Mouse (Mus musculus): ENCODE measurements at regions not wholly inside any gene's neighbourhood (a gene's known extent, or its start where the extent isn't known, plus 50 kb on each side); places are given as distances from the start of the nearest gene placed in this dataset.

GRCm38 (mm10) chr2:166261799-166262198 is 106.3 kb upstream of the Sulf2 start:
- H3K4me1 ChIP-seq (ENCODE audit: control insufficient read depth, insufficient read depth, low read length) = no peaks in the 10 kb centered on the region
- 36% methylated on average over 7 of the region's 7 CpGs for WGBS
- DNase-seq = no peak
- no peak overlapping the region for H3K4me3 ChIP-seq (replicated peaks; ENCODE audit: insufficient read depth, low read depth, low read length)
- TF ChIP-seq POLR2A (IDR thresholded peaks at IDR 0.05; ENCODE audit: borderline replicate concordance, insufficient read depth, low read length) (no peak), CTCF (IDR thresholded peaks at IDR 0.05; ENCODE audit: borderline replicate concordance, insufficient read depth, low read depth, low read length) (no peak)
- no peak overlapping the region for H3K27ac ChIP-seq (ENCODE audit: insufficient read depth, low read length)
- H3K27me3 ChIP-seq (ENCODE audit: control insufficient read depth, insufficient read depth, low read length) = no peaks in the 10 kb centered on the region

- 55% methylated on average over 7 of the region's 7 CpGs for WGBS
- Histone ChIP-seq H3K27ac (ENCODE audit: insufficient read depth, low read length) (no peak overlapping the region), H3K4me3 (replicated peaks; ENCODE audit: insufficient read depth, low read depth, low read length) (no peak overlapping the region), H3K4me1 (ENCODE audit: control insufficient read depth, insufficient read depth, low read length) (no peaks in the 10 kb centered on the region), H3K27me3 (ENCODE audit: control insufficient read depth, insufficient read depth, low read length) (no peaks in the 10 kb centered on the region)
- DNase-seq = no peak
- no peak for TF ChIP-seq POLR2A (IDR thresholded peaks at IDR 0.05; ENCODE audit: borderline replicate concordance, insufficient read depth, low read length)
- TF ChIP-seq CTCF (IDR thresholded peaks at IDR 0.05; ENCODE audit: borderline replicate concordance, insufficient read depth, low read depth, low read length) = no peak
These were observed 105.6 kb upstream of the Sulf2 start for GRCm38 (mm10) chr2:166261065-166261464.

GRCm38 (mm10) chr2:166258771-166259180 is 103.3 kb upstream of the Sulf2 start:
- Histone ChIP-seq H3K27me3 (ENCODE audit: control insufficient read depth, insufficient read depth, low read length) (no peaks in the 10 kb centered on the region), H3K27ac (ENCODE audit: insufficient read depth, low read length) (no peak overlapping the region), H3K4me1 (ENCODE audit: control insufficient read depth, insufficient read depth, low read length) (no peaks in the 10 kb centered on the region), H3K4me3 (replicated peaks; ENCODE audit: insufficient read depth, low read depth, low read length) (no peak overlapping the region)
- no peak for DNase-seq
- WGBS = 16% methylated on average over 7 of the region's 7 CpGs
- TF ChIP-seq CTCF (IDR thresholded peaks at IDR 0.05; ENCODE audit: borderline replicate concordance, insufficient read depth, low read depth, low read length) = no peak
- no peak for TF ChIP-seq POLR2A (IDR thresholded peaks at IDR 0.05; ENCODE audit: borderline replicate concordance, insufficient read depth, low read length)

- no peak for TF ChIP-seq CTCF (IDR thresholded peaks at IDR 0.05; ENCODE audit: borderline replicate concordance, insufficient read depth, low read depth, low read length)
- no peak for TF ChIP-seq POLR2A (IDR thresholded peaks at IDR 0.05; ENCODE audit: borderline replicate concordance, insufficient read depth, low read length)
- WGBS = 78% methylated on average over 4 of the region's 4 CpGs
These were observed 102.2 kb upstream of the Sulf2 start for GRCm38 (mm10) chr2:166257666-166258065.

GRCm38 (mm10) chr2:166256193-166256592 is 100.7 kb upstream of the Sulf2 start:
- no peaks in the 10 kb centered on the region for H3K4me1 ChIP-seq (ENCODE audit: control insufficient read depth, insufficient read depth, low read length)

More at GRCm38 (mm10) chr2:166257666-166258065, 102.2 kb upstream of the Sulf2 start:
- no peaks in the 10 kb centered on the region for H3K27me3 ChIP-seq (ENCODE audit: control insufficient read depth, insufficient read depth, low read length)
- DNase-seq = no peak
- no peak overlapping the region for H3K27ac ChIP-seq (ENCODE audit: insufficient read depth, low read length)
- H3K4me3 ChIP-seq (replicated peaks; ENCODE audit: insufficient read depth, low read depth, low read length) = no peak overlapping the region
- no peaks in the 10 kb centered on the region for H3K4me1 ChIP-seq (ENCODE audit: control insufficient read depth, insufficient read depth, low read length)

GRCm38 (mm10) chr2:166254581-166254980 is 99.1 kb upstream of the Sulf2 start:
- Histone ChIP-seq H3K27ac (ENCODE audit: insufficient read depth, low read length) (no peak overlapping the region), H3K4me1 (ENCODE audit: control insufficient read depth, insufficient read depth, low read length) (no peaks in the 10 kb centered on the region), H3K27me3 (ENCODE audit: control insufficient read depth, insufficient read depth, low read length) (no peaks in the 10 kb centered on the region), H3K4me3 (replicated peaks; ENCODE audit: insufficient read depth, low read depth, low read length) (no peak overlapping the region)
- DNase-seq = no peak
- WGBS = 76% methylated on average over 6 of the region's 6 CpGs
- TF ChIP-seq POLR2A (IDR thresholded peaks at IDR 0.05; ENCODE audit: borderline replicate concordance, insufficient read depth, low read length) = no peak

More at GRCm38 (mm10) chr2:166256193-166256592, 100.7 kb upstream of the Sulf2 start:
- 69% methylated on average over 10 of the region's 10 CpGs for WGBS
- no peaks in the 10 kb centered on the region for H3K27me3 ChIP-seq (ENCODE audit: control insufficient read depth, insufficient read depth, low read length)
- TF ChIP-seq CTCF (IDR thresholded peaks at IDR 0.05; ENCODE audit: borderline replicate concordance, insufficient read depth, low read depth, low read length) (no peak), POLR2A (IDR thresholded peaks at IDR 0.05; ENCODE audit: borderline replicate concordance, insufficient read depth, low read length) (no peak)
- H3K27ac ChIP-seq (ENCODE audit: insufficient read depth, low read length) = no peak overlapping the region
- no peak for DNase-seq
- H3K4me3 ChIP-seq (replicated peaks; ENCODE audit: insufficient read depth, low read depth, low read length) = no peak overlapping the region

- no peaks in the 10 kb centered on the region for H3K4me1 ChIP-seq (ENCODE audit: control insufficient read depth, insufficient read depth, low read length)
- TF ChIP-seq POLR2A (IDR thresholded peaks at IDR 0.05; ENCODE audit: borderline replicate concordance, insufficient read depth, low read length) (no peak), CTCF (IDR thresholded peaks at IDR 0.05; ENCODE audit: borderline replicate concordance, insufficient read depth, low read depth, low read length) (no peak)
- no peak for DNase-seq
- WGBS = 95% methylated on average over 3 of the region's 3 CpGs
- no peaks in the 10 kb centered on the region for H3K27me3 ChIP-seq (ENCODE audit: control insufficient read depth, insufficient read depth, low read length)
- no peak overlapping the region for H3K4me3 ChIP-seq (replicated peaks; ENCODE audit: insufficient read depth, low read depth, low read length)
- no peak overlapping the region for H3K27ac ChIP-seq (ENCODE audit: insufficient read depth, low read length)
These were observed 96.6 kb upstream of the Sulf2 start for GRCm38 (mm10) chr2:166252107-166252506.

- Histone ChIP-seq H3K4me1 (ENCODE audit: control insufficient read depth, insufficient read depth, low read length) (no peaks in the 10 kb centered on the region), H3K4me3 (replicated peaks; ENCODE audit: insufficient read depth, low read depth, low read length) (no peak overlapping the region), H3K27ac (ENCODE audit: insufficient read depth, low read length) (no peak overlapping the region), H3K27me3 (ENCODE audit: control insufficient read depth, insufficient read depth, low read length) (no peaks in the 10 kb centered on the region)
- 77% methylated on average over 5 of the region's 5 CpGs for WGBS
- no peak for DNase-seq
- TF ChIP-seq CTCF (IDR thresholded peaks at IDR 0.05; ENCODE audit: borderline replicate concordance, insufficient read depth, low read depth, low read length) (no peak), POLR2A (IDR thresholded peaks at IDR 0.05; ENCODE audit: borderline replicate concordance, insufficient read depth, low read length) (no peak)
These were observed 96.0 kb upstream of the Sulf2 start for GRCm38 (mm10) chr2:166251421-166251820.
